In genomic region chr5:103436039-103436944, GRCm38 (mm10) we compare ENCODE assay signal across 8 mouse cellular contexts. TPM values are rescaled to one million over a fixed set of nuclear protein-coding genes. Genes with fewer than 3 reads are reported as not detected.
DNase-seq lines count a peak whose midpoint lies in the region; TF ChIP-seq lines count a peak whose summit lies in the region.

No protein-coding gene starts in this region.

- DNase-seq in adrenal gland, adult 18-20 months (ENCODE audit: low spot score in 2 of 2): peak; percentile 15 to 29
- DNase-seq in forebrain, embryonic 10.5 days (ENCODE audit: extremely low spot score, low spot score): peak; percentile 48
- DNase-seq in heart, postnatal 4 days: peak; percentile 53
- DNase-seq in liver, adult 2 months (ENCODE audit: extremely low read depth, low read depth, low spot score): no peak
- DNase-seq in neural tube, embryonic 10.5 days (ENCODE audit: extremely low spot score, low spot score): peak; percentile 51
- DNase-seq in left cerebral cortex, postnatal 14 days (ENCODE audit: low spot score in 2 of 2): no peak
- no peak for DNase-seq in left cerebral cortex, postnatal 36 days (ENCODE audit: low spot score in 2 of 2)
- DNase-seq in left cerebral cortex, postnatal 25 days (ENCODE audit: low spot score in 2 of 2): no peak

- peak overlapping the region; percentile 42 for H3K4me3 ChIP-seq in forebrain, embryonic 10.5 days
- 0 out of 2 replicates have a peak overlapping the region, but pooled peaks have one; percentile 30 for H3K4me3 ChIP-seq in liver, adult 2 months (ENCODE audit: insufficient read depth, low read depth, low read length)

- no peak overlapping the region for H3K9ac ChIP-seq in liver, adult 2 months (ENCODE audit: low read depth, low read length)

- H3K36me3 ChIP-seq in forebrain, embryonic 10.5 days (replicated peaks): peaks cover 7% of the 10 kb centered on the region; the same call in 1 of the 2 replicates
- H3K36me3 ChIP-seq in liver, adult 2 months (ENCODE audit: control insufficient read depth, insufficient read depth, low read length): no peaks in the 10 kb centered on the region

- no peak for TF ChIP-seq POLR2A in liver, adult 2 months (IDR thresholded peaks at IDR 0.05; ENCODE audit: extremely low read depth, insufficient read depth, low read length)

- H3K4me1 ChIP-seq in forebrain, embryonic 10.5 days: peaks cover 53% of the 10 kb centered on the region
- no peaks in the 10 kb centered on the region for H3K4me1 ChIP-seq in liver, adult 2 months (ENCODE audit: control insufficient read depth, insufficient read depth, low read length)

- no peak for TF ChIP-seq CTCF in liver, adult 2 months (IDR thresholded peaks at IDR 0.05; ENCODE audit: low read depth, low read length)

- no peaks in the 10 kb centered on the region for H3K79me2 ChIP-seq in liver, adult 2 months (ENCODE audit: control insufficient read depth, insufficient read depth, low read length)

- no peaks in the 10 kb centered on the region for H3K9me3 ChIP-seq in forebrain, embryonic 10.5 days

- intact Hi-C loops in left cerebral cortex, postnatal 14 days (cut with DNase I): no loop called here
- intact Hi-C loops in left cerebral cortex, postnatal 36 days (cut with DNase I): no loop called here
- intact Hi-C loops in left cerebral cortex, postnatal 25 days (cut with DNase I): no loop called here

- H3K27ac ChIP-seq in forebrain, embryonic 10.5 days: peak overlapping the region; percentile 82
- H3K27ac ChIP-seq in liver, adult 2 months (replicated peaks; ENCODE audit: insufficient read depth, low read depth, low read length): no peak overlapping the region

- H3K27me3 ChIP-seq in forebrain, embryonic 10.5 days (ENCODE audit: poor library complexity, severe bottlenecking): no peaks in the 10 kb centered on the region
- H3K27me3 ChIP-seq in liver, adult 2 months (ENCODE audit: control insufficient read depth, insufficient read depth, low read length): no peaks in the 10 kb centered on the region

- 7% methylated on average over 19 of the region's 19 CpGs for WGBS in forebrain, embryonic 10.5 days
- 41% methylated on average over 19 of the region's 19 CpGs for WGBS in liver, adult 2 months

RNA-seq across cellular contexts. Expression of gene Ptpn13, which starts 11.3 kb away (rescaled TPM):
- 10 to 100 TPM; 20.9 to 36.1 TPM for total RNA-seq in adrenal gland, adult 18-20 months (2021)
- polyA plus RNA-seq in forebrain, embryonic 10.5 days (2016; fragmentation: Nextera tagmentation; extraction: Ambion mirVana): 19.7 TPM in 2 replicates
- total RNA-seq in heart, postnatal 4 days (2021): 10 to 100 TPM; 12.6 to 14.6 TPM
- total RNA-seq in liver, adult 2 months (2014; rRNA removed): 0.83 and 1.1 TPM in 2 replicates
- polyA plus RNA-seq in liver, adult 2 months (2012; rRNA removed): 0.38 and 0.41 TPM in 2 replicates
- total RNA-seq in left cerebral cortex, postnatal 14 days (2021): 1 to 10 TPM; 8.3 to 9.6 TPM
- total RNA-seq in left cerebral cortex, postnatal 36 days (2021): 10 to 100 TPM in 1 of 2 experiments, 1 to 10 TPM in 1; 8.3 to 11.6 TPM
- 10 to 100 TPM in 1 of 2 experiments, 1 to 10 TPM in 1; 9.3 to 10.5 TPM for total RNA-seq in left cerebral cortex, postnatal 25 days (2021)

Comparison
In these comparisons a context has a peak if more than half of its experiments do, and no peak if none do; other contexts are left out.
1. DNase-seq: peak in adrenal gland, adult 18-20 months (2 of 2), forebrain, embryonic 10.5 days (single experiment), heart, postnatal 4 days (single experiment) and neural tube, embryonic 10.5 days (single experiment); none in liver, adult 2 months (single experiment), left cerebral cortex, postnatal 14 days (0 of 2), left cerebral cortex, postnatal 36 days (0 of 2) and left cerebral cortex, postnatal 25 days (0 of 2).